Mouse (Mus musculus) megakaryocyte, embryonic 14.5 days (primary cell): ENCODE measurements around the gene Slc39a11.
"Not testable (repeated sequence)": the region's sequence is repeated elsewhere in the genome, so short reads cannot be mapped to it uniquely, and the experiment has no call there.

ENCODE experiments used
- FLI1 ChIP-seq: IDR thresholded peaks from 2 replicates; pipeline ENCODE4 v1.6.1; 2012; ENCODE audit warnings: low read length, inconsistent platforms, mixed read lengths
- GATA1 ChIP-seq: IDR thresholded peaks from 3 replicates; pipeline ENCODE4 v1.6.1; 2012; ENCODE audit warnings: mixed read lengths, low read length, inconsistent platforms, borderline replicate concordance

GRCm38 (mm10) chr11:113660213-113660612 is 10.3 kb upstream of the Slc39a11 start:
- TF ChIP-seq GATA1, FLI1: not testable (repeated sequence)
